Mouse (Mus musculus) hindbrain, embryonic 16.5 days (tissue): ENCODE data around the gene Dmkn. TPM values are rescaled to one million over a fixed set of nuclear protein-coding genes. Genes with fewer than 3 reads are reported as not detected.
A peak's percentile ranks its signal among the peaks of the same experiment; 100 is the strongest.

Experiments used
- ATAC-seq: fragments of 200-750 bp; cut with Nextera tagmentation; 2 replicates; pipeline ENCODE4 v1.8.0; 2017; ENCODE audit warnings: moderate TSS enrichment, moderate library complexity
- H3K27ac ChIP-seq: fragments of 300-500 bp; sonication (generic); 2 replicates; pipeline ENCODE4 v1.5.1; 2014; ENCODE audit warnings: low read depth, mild to moderate bottlenecking, control low read depth, low read length, moderate library complexity
- H3K27me3 ChIP-seq: fragments of 300-500 bp; sonication (generic); replicated peaks from 2 replicates; pipeline ENCODE4 v1.6.1; 2014; ENCODE audit warnings: low read length; ENCODE audit not compliant: control insufficient read depth, insufficient read depth
- H3K36me3 ChIP-seq: fragments of 300-500 bp; sonication (generic); 2 replicates; pipeline ENCODE4 v1.6.1; 2014; ENCODE audit warnings: mild to moderate bottlenecking, low read length, moderate library complexity, mixed read lengths; ENCODE audit not compliant: control insufficient read depth, insufficient read depth
- H3K4me1 ChIP-seq: fragments of 300-500 bp; sonication (generic); 2 replicates; pipeline ENCODE4 v1.6.1; 2014; ENCODE audit warnings: low read depth, low read length; ENCODE audit not compliant: control insufficient read depth, insufficient read depth
- H3K4me2 ChIP-seq: fragments of 300-500 bp; sonication (generic); 2 replicates; pipeline ENCODE4 v1.6.1; 2014; ENCODE audit warnings: mild to moderate bottlenecking, low read length, control low read depth, moderate library complexity
- H3K4me3 ChIP-seq: fragments of 300-500 bp; sonication (generic); 2 replicates; pipeline ENCODE4 v1.5.1; 2014; ENCODE audit warnings: mild to moderate bottlenecking, low read length, control low read depth, moderate library complexity
- H3K9ac ChIP-seq: fragments of 300-500 bp; sonication (generic); 2 replicates; pipeline ENCODE4 v1.6.1; 2014; ENCODE audit warnings: low read depth, mild to moderate bottlenecking, control low read depth, low read length, moderate library complexity
- H3K9me3 ChIP-seq: fragments of 300-500 bp; sonication (generic); 2 replicates; pipeline ENCODE4 v1.6.1; 2014; ENCODE audit warnings: mild to moderate bottlenecking, low read length, moderate library complexity; ENCODE audit not compliant: control insufficient read depth
- WGBS: fragments of 180-500 bp; shearing (Covaris S2); extraction: QIAGEN DNeasy Blood & Tissue Kit; methylation state at CpG from one replicate; pipeline ENCODE4 v1.1.7; 2014; 5-methylcytosine and 5-hydroxymethylcytosine counted together
- polyA plus RNA-seq: library from polyadenylated mRNA; unstranded; fragments of >200 nt; fragmentation: Nextera tagmentation; extraction: Ambion mirVana; gene quantifications from 2 replicates; pipeline ENCODE4 v1.2.1, GENCODE M21; 2015

The Dmkn gene
- polyA plus RNA-seq, 1 experiment from 2014 or later = 1.8 TPM

- no peak overlapping the region for H3K4me3 ChIP-seq
- H3K27me3 ChIP-seq = no peaks in the 10 kb centered on the region
- no peaks in the 10 kb centered on the region for H3K4me1 ChIP-seq
- no peak overlapping the region for H3K9ac ChIP-seq
- no peak overlapping the region for H3K27ac ChIP-seq
- no peaks in the 10 kb centered on the region for H3K9me3 ChIP-seq
- H3K4me2 ChIP-seq = no peak overlapping the region
- H3K36me3 ChIP-seq = no peaks in the 10 kb centered on the region
- 85% methylated on average over 1 of the region's 1 CpGs for WGBS
- ATAC-seq = no peak
These were observed 14.4 kb downstream of the Dmkn start for GRCm38 (mm10) chr7:30777911-30778310.

- Histone ChIP-seq H3K9ac (no peak overlapping the region), H3K4me1 (no peaks in the 10 kb centered on the region; the same call in 1 of the 2 replicates), H3K4me2 (no peak overlapping the region), H3K27me3 (no peaks in the 10 kb centered on the region), H3K27ac (no peak overlapping the region), H3K4me3 (no peak overlapping the region), H3K9me3 (no peaks in the 10 kb centered on the region), H3K36me3 (no peaks in the 10 kb centered on the region)
- no peak for ATAC-seq
- 76% methylated on average over 4 of the region's 4 CpGs for WGBS
These were observed 18.2 kb downstream of the Dmkn start for GRCm38 (mm10) chr7:30781792-30782191.

- H3K27ac ChIP-seq = no peak overlapping the region
- WGBS = 89% methylated on average over 3 of the region's 3 CpGs
These were observed 19.1 kb downstream of the Dmkn start for GRCm38 (mm10) chr7:30782658-30783057.

GRCm38 (mm10) chr7:30785154-30785553 lies 21.6 kb downstream of the Dmkn start:
- Histone ChIP-seq H3K4me2 (no peak overlapping the region), H3K27me3 (0 out of 2 replicates have a peak, but pooled peaks cover 2% of the 10 kb centered on the region), H3K27ac (no peak overlapping the region), H3K9me3 (no peaks in the 10 kb centered on the region), H3K9ac (no peak overlapping the region), H3K4me1 (no peaks in the 10 kb centered on the region; the same call in 1 of the 2 replicates), H3K36me3 (no peaks in the 10 kb centered on the region), H3K4me3 (no peak overlapping the region)
- 70% methylated on average over 1 of the region's 1 CpGs for WGBS
- no peak; the same call in 1 of the 2 replicates for ATAC-seq

More at GRCm38 (mm10) chr7:30782658-30783057, 19.1 kb downstream of the Dmkn start:
- Histone ChIP-seq H3K36me3 (no peaks in the 10 kb centered on the region), H3K4me2 (no peak overlapping the region), H3K27me3 (no peaks in the 10 kb centered on the region), H3K9ac (no peak overlapping the region), H3K4me3 (no peak overlapping the region), H3K4me1 (no peaks in the 10 kb centered on the region; the same call in 1 of the 2 replicates), H3K9me3 (no peaks in the 10 kb centered on the region)
- ATAC-seq = no peak

- H3K36me3 ChIP-seq = no peaks in the 10 kb centered on the region
- H3K4me2 ChIP-seq = no peak overlapping the region
- ATAC-seq = peak; percentile 87
- 46% methylated on average over 13 of the region's 13 CpGs for whole genome bisulfite sequencing
- H3K27ac ChIP-seq = no peak overlapping the region
- H3K4me3 ChIP-seq = no peak overlapping the region
- H3K27me3 ChIP-seq = 0 out of 2 replicates have a peak, but pooled peaks cover 2% of the 10 kb centered on the region
- H3K9me3 ChIP-seq = no peaks in the 10 kb centered on the region
- H3K9ac ChIP-seq = no peak overlapping the region
- H3K4me1 ChIP-seq = no peaks in the 10 kb centered on the region; the same call in 1 of the 2 replicates
These were observed 22.4 kb downstream of the Dmkn start for GRCm38 (mm10) chr7:30785721-30786546.

- Histone ChIP-seq H3K36me3 (no peaks in the 10 kb centered on the region), H3K9me3 (no peaks in the 10 kb centered on the region), H3K4me1 (no peaks in the 10 kb centered on the region; the same call in 1 of the 2 replicates), H3K27ac (no peak within 1 kb of the TSS), H3K27me3 (0 out of 2 replicates have a peak, but pooled peaks cover 2% of the 10 kb centered on the region), H3K4me3 (no peak within 1 kb of the TSS), H3K9ac (no peak within 1 kb of the TSS), H3K4me2 (no peak within 1 kb of the TSS)
- WGBS = 47% methylated on average over 15 of the region's 15 CpGs
- no peak for ATAC-seq
These were observed 23.9 kb downstream of the Dmkn start, which contains the start of gene Krtdap for GRCm38 (mm10) chr7:30787377-30788022. Gene Krtdap, plus strand, starts transcription at chr7:30787896.

- Histone ChIP-seq H3K4me1 (no peaks in the 10 kb centered on the region; the same call in 1 of the 2 replicates), H3K4me2 (no peak overlapping the region), H3K36me3 (no peaks in the 10 kb centered on the region), H3K27me3 (0 out of 2 replicates have a peak, but pooled peaks cover 2% of the 10 kb centered on the region), H3K9ac (no peak overlapping the region), H3K27ac (no peak overlapping the region), H3K9me3 (no peaks in the 10 kb centered on the region), H3K4me3 (no peak overlapping the region)
- 69% methylated on average over 10 of the region's 10 CpGs for WGBS
- ATAC-seq = no peak
These were observed 26.6 kb downstream of the Dmkn start for GRCm38 (mm10) chr7:30790141-30790540.

GRCm38 (mm10) chr7:30791921-30792320 lies 28.4 kb downstream of the Dmkn start:
- no peak for ATAC-seq
- Histone ChIP-seq H3K36me3 (no peaks in the 10 kb centered on the region), H3K4me3 (no peak overlapping the region), H3K4me2 (no peak overlapping the region), H3K9me3 (no peaks in the 10 kb centered on the region), H3K4me1 (no peaks in the 10 kb centered on the region), H3K27me3 (0 out of 2 replicates have a peak, but pooled peaks cover 2% of the 10 kb centered on the region), H3K27ac (no peak overlapping the region), H3K9ac (no peak overlapping the region)
- 23% methylated on average over 9 of the region's 9 CpGs for WGBS

- no peaks in the 10 kb centered on the region for H3K36me3 ChIP-seq
- no peak overlapping the region for H3K4me3 ChIP-seq
- no peak overlapping the region for H3K4me2 ChIP-seq
- H3K9ac ChIP-seq = no peak overlapping the region
- H3K9me3 ChIP-seq = peaks cover 2% of the 10 kb centered on the region; the same call in 1 of the 2 replicates
- H3K4me1 ChIP-seq = no peaks in the 10 kb centered on the region
- no peak overlapping the region for H3K27ac ChIP-seq
- H3K27me3 ChIP-seq = no peaks in the 10 kb centered on the region
- ATAC-seq = no peak
These were observed 31.4 kb downstream of the Dmkn start for GRCm38 (mm10) chr7:30794921-30795320.
